Mouse (Mus musculus) forelimb bud, embryonic 11.5 days (tissue): ENCODE results near the gene Masp2.

Source experiments
- DNase-seq: peaks from one replicate; pipeline ENCODE4 v3.0.0-alpha.2; 2012; ENCODE audit warnings: low read depth, low spot score

Gene Masp2

DNA sequence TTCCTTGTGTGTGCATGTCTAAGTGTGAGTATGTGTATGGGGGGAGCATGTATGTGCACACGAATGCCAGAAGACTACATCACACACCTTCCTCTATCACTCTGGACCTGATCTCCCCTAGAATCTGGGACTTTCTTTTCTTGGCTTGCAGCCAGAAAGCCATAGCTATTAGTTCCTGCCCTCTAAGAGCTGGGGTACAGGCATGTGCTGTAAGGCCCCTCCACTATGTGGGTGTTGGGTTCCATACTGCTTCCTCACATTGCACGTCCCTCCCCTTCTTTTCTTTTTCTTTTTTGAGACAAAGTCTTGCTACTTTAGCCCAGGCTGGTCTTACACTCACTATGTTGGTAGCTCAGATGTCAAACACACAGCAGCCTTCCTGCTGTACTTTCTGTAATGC, 33.0 kb downstream of the Masp2 start:
- no peak for DNase-seq

- DNase-seq, result no peak
Measured at GRCm38 (mm10) chr4:148638302-148638701, 35.9 kb downstream of the Masp2 start.

GRCm38 (mm10) chr4:148639455-148639854, 37.1 kb downstream of the Masp2 start:
- DNase-seq, result no peak

DNA sequence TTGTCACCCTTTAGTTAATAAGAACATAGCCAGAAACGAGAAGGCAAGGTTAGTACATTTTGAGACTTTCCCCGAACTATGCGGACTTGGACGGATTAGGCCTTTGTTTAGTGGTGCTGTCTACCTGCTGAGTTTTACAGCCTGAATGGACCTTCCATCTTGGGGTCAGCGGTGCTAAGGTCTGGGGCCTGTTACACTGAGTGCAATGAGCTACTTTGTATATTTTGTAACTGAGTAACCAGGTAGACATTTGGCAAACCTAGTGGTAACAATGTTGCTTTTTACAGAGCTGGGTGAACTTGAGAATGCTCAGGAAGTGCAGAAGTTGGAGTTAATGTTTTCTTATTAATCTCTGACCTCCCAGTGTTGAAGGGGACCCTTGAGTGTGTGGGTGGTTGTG, 38.8 kb downstream of the Masp2 start:
- DNase-seq, result no peak

GRCm38 (mm10) chr4:148643291-148644156, 41.2 kb downstream of the Masp2 start, which contains the start of gene Gm572:
Gene Gm572 (plus strand): TSS chr4:148643317.
- no peak for DNase-seq

DNA sequence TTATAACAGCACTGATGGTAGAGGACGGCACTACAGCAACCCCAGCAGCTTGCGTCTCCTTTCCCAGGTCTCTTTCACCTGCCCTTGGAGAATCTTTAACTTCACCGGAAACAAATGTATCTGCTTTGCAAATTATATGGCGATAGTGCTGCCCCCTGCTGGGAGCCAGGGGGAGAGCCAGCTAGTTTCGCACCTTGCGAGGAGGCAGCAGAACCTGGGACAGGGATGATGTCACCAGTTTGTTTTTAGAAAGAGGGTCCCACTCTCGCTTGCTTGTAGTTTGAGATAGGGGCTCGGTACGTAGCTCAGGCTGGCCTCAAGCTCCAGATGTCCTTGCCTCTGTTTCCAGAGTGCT, 41.8 kb downstream of the Masp2 start:
- DNase-seq, result peak; percentile 70

DNA sequence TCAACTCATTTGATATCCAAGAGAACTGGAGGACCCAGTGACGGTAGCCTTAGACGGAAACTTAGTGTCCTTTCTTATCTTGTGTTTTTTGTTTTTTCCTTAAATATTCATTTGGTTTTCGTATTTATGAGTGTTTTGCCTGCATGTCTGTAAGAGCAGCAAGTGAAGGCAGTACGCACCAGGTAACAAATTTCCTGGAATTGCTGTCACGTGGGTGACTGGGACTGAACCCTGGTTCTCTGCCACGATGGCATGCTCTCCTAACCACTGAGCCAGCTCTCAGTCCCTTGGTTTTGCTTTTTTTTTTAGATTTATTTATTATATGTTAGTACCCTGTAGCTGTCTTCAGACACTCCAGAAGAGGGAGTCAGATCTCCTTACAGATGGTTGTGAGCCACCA, 42.6 kb downstream of the Masp2 start:
- no peak for DNase-seq

- DNase-seq, result no peak
Measured at GRCm38 (mm10) chr4:148646616-148647015, 44.3 kb downstream of the Masp2 start.

DNA sequence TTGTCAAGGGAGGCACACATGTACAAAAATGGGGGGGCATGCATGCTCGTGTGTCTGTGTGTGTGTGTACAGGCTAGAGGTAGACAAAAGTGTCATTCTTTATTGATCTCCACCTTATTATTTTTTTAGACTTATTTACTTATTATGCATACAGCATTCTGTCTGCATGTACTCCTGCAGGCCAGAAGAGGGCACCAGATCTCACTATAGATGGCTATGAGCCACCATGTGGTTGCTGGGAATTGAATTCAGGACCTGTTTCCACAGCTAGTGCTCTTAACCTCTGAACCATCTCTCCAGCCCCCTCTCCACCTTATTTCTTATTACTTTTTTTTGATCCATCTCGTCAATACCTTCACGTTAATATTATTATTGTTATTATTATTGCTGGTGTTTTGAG, 47.0 kb downstream of the Masp2 start:
- DNase-seq, result no peak

- no peak for DNase-seq
Measured at GRCm38 (mm10) chr4:148651045-148651444, 48.7 kb downstream of the Masp2 start.

DNA sequence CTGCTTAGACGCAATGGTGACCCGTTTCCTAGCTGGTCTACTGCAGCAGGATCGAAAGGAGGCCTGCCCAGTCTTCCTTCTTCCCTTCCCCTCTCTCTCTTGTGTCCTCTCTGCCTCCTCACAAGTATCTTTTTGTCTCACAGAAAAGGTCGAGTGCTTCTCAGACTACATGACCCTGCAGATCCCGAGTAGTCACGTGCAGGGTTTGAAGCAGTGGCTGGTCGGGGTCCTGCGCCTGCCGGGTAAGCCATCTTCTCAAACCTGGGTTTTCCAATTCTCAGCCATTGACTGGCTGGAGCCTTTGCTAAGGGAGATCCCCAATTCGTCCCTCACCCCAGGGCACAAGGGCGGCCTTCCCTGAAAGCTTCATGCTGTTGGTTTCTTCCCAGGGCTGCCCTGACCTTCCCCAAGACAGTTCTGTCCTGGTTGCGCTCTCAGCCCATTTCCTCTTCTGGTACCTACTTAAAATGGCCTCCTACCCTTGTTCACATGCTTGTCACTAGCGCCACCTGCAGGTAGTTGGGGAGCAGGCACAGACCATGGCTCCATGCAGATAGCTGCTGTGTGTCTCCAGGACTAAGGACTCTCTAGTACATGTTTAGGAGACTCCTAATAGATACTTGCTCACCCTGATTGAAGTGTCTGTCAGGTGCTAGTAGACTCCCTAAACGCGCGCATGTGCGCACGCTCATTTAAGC, 52.5 kb downstream of the Masp2 start:
- DNase-seq, result no peak

DNA sequence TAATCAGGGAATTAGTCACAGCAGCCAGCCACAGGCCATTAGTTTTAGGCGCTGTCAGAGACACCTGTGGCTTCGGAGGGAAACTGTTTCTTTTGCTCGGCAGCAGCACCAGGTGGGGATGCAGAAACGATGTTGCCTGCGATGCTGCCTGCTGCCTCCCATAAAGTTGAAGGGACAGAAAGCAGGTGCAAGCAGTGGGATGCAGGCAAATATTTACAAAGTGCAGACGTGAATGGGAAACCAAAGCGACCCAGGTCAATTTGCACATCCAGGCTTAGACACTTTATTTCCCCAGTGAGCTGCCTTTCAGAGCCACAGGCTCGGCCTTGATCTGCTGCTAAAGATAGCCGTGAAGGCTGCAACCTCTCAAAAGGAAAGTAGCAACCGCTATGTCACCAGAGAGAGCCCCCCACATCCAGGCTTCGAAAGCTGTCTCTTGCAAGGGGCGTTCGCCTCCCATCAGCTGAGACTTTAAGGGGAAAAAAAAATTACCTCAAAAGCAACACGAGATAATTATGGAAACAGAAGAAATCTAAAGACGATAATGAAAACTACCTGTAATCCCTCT, 54.4 kb downstream of the Masp2 start:
- DNase-seq, result no peak

DNA sequence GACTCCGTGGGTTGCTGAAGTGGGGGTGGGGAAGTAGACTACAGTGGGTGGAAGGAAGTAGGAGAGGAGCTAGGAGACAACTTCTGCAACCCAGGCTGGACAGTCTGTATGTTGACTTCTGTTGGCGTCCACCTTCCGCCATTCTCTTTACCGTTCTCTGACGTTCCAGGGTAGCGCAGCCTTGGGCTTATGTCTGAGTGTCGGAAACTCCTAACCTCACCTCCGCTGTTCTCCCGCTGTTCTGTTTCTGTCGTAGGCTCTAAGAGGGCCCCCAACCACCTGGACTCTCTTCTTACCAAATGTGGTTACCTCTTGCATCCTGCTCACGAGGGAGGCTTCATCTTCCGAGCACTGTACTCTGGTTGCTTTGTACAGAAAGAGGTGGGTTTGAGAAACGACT, 55.4 kb downstream of the Masp2 start:
- no peak for DNase-seq

DNA sequence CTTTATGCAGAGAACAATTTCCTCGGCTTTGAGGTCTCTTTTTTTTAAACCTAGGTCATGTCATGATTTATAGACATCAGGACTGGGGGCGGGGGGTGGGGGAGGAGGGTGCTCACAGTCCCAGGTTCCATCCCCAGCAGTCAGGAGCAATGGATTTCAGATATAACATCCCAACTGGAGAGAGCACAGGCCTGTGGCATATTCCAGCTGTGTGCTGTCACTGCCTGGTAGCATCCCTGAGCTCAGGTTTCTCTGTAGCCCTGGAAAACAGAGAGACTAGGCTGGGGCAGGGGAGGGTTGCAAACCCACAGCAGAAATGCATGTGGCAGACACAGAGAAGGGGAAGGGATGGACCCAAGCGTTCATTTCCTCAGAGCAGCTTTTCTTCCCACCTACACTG, 57.8 kb downstream of the Masp2 start:
- DNase-seq, result no peak

DNA sequence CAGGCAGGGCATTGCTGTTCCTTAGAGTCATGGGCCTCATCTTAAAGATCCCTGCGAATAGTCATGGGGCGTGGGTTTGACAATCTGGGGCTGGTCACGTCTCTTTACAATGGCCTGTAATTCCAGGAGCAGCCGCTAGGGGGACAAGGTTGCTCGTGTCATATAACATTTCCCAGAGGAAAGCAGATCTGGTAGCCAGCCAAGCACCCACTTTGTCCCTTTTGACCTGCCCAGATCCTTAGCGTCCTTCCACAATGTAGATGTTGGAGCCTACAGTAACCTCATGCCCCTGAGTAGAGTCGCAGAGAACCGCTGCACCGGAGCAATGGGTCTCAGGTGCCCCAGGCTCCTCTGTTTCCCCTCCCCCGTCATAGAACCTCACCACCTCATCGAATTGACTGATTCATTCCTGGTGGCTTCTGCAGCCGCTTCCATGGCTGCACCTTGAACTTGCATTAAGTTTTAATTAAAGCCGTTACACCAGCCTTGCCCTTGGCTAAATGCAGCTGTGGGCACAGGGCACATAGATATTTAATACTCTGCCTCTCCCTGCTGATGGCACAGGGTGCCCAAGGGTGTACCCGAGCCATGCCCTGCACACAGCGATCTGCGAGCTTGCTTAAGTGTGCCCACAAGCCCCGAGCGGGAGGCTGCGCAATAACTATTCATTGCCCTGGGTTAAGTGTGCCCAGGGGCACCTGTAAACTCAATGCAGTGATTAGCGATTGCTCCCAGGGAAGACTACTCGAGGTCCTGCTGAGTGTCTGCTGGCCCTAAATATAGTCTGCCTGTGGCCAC, 60.0 kb downstream of the Masp2 start:
- peak; percentile 72 for DNase-seq

- no peak for DNase-seq
Measured at GRCm38 (mm10) chr4:148663326-148663725, 61.0 kb downstream of the Masp2 start.

DNA sequence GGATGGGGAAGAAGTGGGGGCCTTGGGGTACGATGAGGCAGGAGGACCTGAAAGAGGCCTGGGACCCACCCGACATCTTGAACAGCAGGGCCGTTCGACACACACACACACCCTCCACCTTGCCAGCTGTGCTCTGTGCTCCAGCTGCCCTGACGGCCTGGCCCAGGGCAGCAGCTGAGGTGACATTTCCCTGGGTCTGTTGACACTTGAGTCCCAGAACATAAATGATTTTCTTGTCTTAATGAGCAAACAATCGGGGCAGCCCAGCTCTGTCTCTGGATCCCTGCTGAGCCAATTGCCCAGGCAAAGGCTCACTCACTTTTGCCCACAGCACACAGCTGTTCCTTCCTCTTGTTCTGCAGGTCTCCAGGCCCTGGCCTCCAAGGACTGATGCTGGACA, 61.7 kb downstream of the Masp2 start:
- no peak for DNase-seq
